Mouse (Mus musculus): Measurements from ENCODE around the gene Tmeff1. TPM values are rescaled to one million over a fixed set of nuclear protein-coding genes. Genes with fewer than 3 reads are reported as not detected.
"Not testable (repeated sequence)": the region's sequence is repeated elsewhere in the genome, so short reads cannot be mapped to it uniquely, and the experiment has no call there.

The Tmeff1 gene
- polyA plus RNA-seq, 1 experiment from 2014 or later = 25.8 TPM

GRCm38 (mm10) chr4:48679728-48680127, 94.8 kb downstream of the Tmeff1 start:
- not testable (repeated sequence) for H3K4me1 ChIP-seq (replicated peaks; ENCODE audit: control insufficient read depth, insufficient read depth, low read length); H3K27ac ChIP-seq (ENCODE audit: low read depth, low read length); H3K36me3 ChIP-seq (ENCODE audit: control insufficient read depth, insufficient read depth, low read length); DNase-seq (ENCODE audit: low spot score); H3K4me2 ChIP-seq; H3K4me3 ChIP-seq (ENCODE audit: low read depth, low read length); H3K9ac ChIP-seq (ENCODE audit: low read depth, low read length); H3K9me3 ChIP-seq (ENCODE audit: control insufficient read depth, low read length); H3K27me3 ChIP-seq (replicated peaks; ENCODE audit: control insufficient read depth, insufficient read depth, low read length)
- 70% methylated on average over 4 of the region's 6 CpGs for WGBS
- ATAC-seq (replicated peaks; ENCODE audit: low FRiP score) = peak; percentile 52; the same call in 1 of the 2 replicates

- H3K27me3 ChIP-seq (replicated peaks; ENCODE audit: control insufficient read depth, insufficient read depth, low read length) = no peaks in the 10 kb centered on the region
- no peaks in the 10 kb centered on the region for H3K4me1 ChIP-seq (replicated peaks; ENCODE audit: control insufficient read depth, insufficient read depth, low read length)
- WGBS = 62% methylated on average over 7 of the region's 7 CpGs
- DNase-seq (ENCODE audit: low spot score) (no peak), ATAC-seq (replicated peaks; ENCODE audit: low FRiP score) (no peak)
- H3K9me3 ChIP-seq (ENCODE audit: control insufficient read depth, low read length) = no peaks in the 10 kb centered on the region
- H3K9ac ChIP-seq (ENCODE audit: low read depth, low read length) = no peak overlapping the region
- H3K27ac ChIP-seq (ENCODE audit: low read depth, low read length) = no peak overlapping the region
- no peak overlapping the region for H3K4me3 ChIP-seq (ENCODE audit: low read depth, low read length)
- no peaks in the 10 kb centered on the region; the same call in 1 of the 2 replicates for H3K36me3 ChIP-seq (ENCODE audit: control insufficient read depth, insufficient read depth, low read length)
- H3K4me2 ChIP-seq = no peak overlapping the region; the same call in 1 of the 2 replicates
Measured at GRCm38 (mm10) chr4:48680214-48680613, 95.2 kb downstream of the Tmeff1 start.

- Histone ChIP-seq H3K27me3 (replicated peaks; ENCODE audit: control insufficient read depth, insufficient read depth, low read length) (no peaks in the 10 kb centered on the region), H3K9ac (ENCODE audit: low read depth, low read length) (no peak overlapping the region), H3K36me3 (ENCODE audit: control insufficient read depth, insufficient read depth, low read length) (no peaks in the 10 kb centered on the region), H3K4me1 (replicated peaks; ENCODE audit: control insufficient read depth, insufficient read depth, low read length) (no peaks in the 10 kb centered on the region), H3K9me3 (ENCODE audit: control insufficient read depth, low read length) (no peaks in the 10 kb centered on the region), H3K27ac (ENCODE audit: low read depth, low read length) (no peak overlapping the region), H3K4me3 (ENCODE audit: low read depth, low read length) (no peak overlapping the region), H3K4me2 (peak overlapping the region; percentile 8; the same call in 1 of the 2 replicates)
- 46% methylated on average over 10 of the region's 11 CpGs for WGBS
- DNase-seq (ENCODE audit: low spot score) (no peak), ATAC-seq (replicated peaks; ENCODE audit: low FRiP score) (0 out of 2 replicates have a peak, but pooled peaks have one; percentile 48)
Measured at GRCm38 (mm10) chr4:48680648-48681343, 95.8 kb downstream of the Tmeff1 start.

GRCm38 (mm10) chr4:48683126-48683525, 98.2 kb downstream of the Tmeff1 start:
- H3K9ac ChIP-seq (ENCODE audit: low read depth, low read length) = no peak overlapping the region
- no peak overlapping the region for H3K27ac ChIP-seq (ENCODE audit: low read depth, low read length)
- H3K36me3 ChIP-seq (ENCODE audit: control insufficient read depth, insufficient read depth, low read length) = no peaks in the 10 kb centered on the region
- no peaks in the 10 kb centered on the region for H3K9me3 ChIP-seq (ENCODE audit: control insufficient read depth, low read length)
- no peak for ATAC-seq (replicated peaks; ENCODE audit: low FRiP score)
- H3K4me3 ChIP-seq (ENCODE audit: low read depth, low read length) = no peak overlapping the region
- H3K4me1 ChIP-seq (replicated peaks; ENCODE audit: control insufficient read depth, insufficient read depth, low read length) = no peaks in the 10 kb centered on the region
- DNase-seq (ENCODE audit: low spot score) = peak; percentile 15
- H3K27me3 ChIP-seq (replicated peaks; ENCODE audit: control insufficient read depth, insufficient read depth, low read length) = no peaks in the 10 kb centered on the region
- no peak overlapping the region for H3K4me2 ChIP-seq
- WGBS = 92% methylated on average over 8 of the region's 8 CpGs

- H3K4me2 ChIP-seq; H3K4me3 ChIP-seq (ENCODE audit: low read depth, low read length); H3K4me1 ChIP-seq (replicated peaks; ENCODE audit: control insufficient read depth, insufficient read depth, low read length); ATAC-seq (replicated peaks; ENCODE audit: low FRiP score); H3K9me3 ChIP-seq (ENCODE audit: control insufficient read depth, low read length); H3K36me3 ChIP-seq (ENCODE audit: control insufficient read depth, insufficient read depth, low read length); H3K27me3 ChIP-seq (replicated peaks; ENCODE audit: control insufficient read depth, insufficient read depth, low read length); H3K27ac ChIP-seq (ENCODE audit: low read depth, low read length); H3K9ac ChIP-seq (ENCODE audit: low read depth, low read length): not testable (repeated sequence)
- DNase-seq (ENCODE audit: low spot score) = peak; percentile 22
- WGBS = 97% methylated on average over 14 of the region's 21 CpGs
Measured at GRCm38 (mm10) chr4:48683633-48684209, 98.7 kb downstream of the Tmeff1 start.

- Histone ChIP-seq H3K9ac (ENCODE audit: low read depth, low read length) (no peak overlapping the region), H3K9me3 (ENCODE audit: control insufficient read depth, low read length) (no peaks in the 10 kb centered on the region), H3K4me2 (no peak overlapping the region), H3K4me3 (ENCODE audit: low read depth, low read length) (no peak overlapping the region), H3K27me3 (replicated peaks; ENCODE audit: control insufficient read depth, insufficient read depth, low read length) (no peaks in the 10 kb centered on the region), H3K4me1 (replicated peaks; ENCODE audit: control insufficient read depth, insufficient read depth, low read length) (no peaks in the 10 kb centered on the region), H3K27ac (ENCODE audit: low read depth, low read length) (no peak overlapping the region), H3K36me3 (ENCODE audit: control insufficient read depth, insufficient read depth, low read length) (no peaks in the 10 kb centered on the region)
- 52% methylated on average over 7 of the region's 7 CpGs for WGBS
- ATAC-seq (replicated peaks; ENCODE audit: low FRiP score) (peak; percentile 62; the same call in 1 of the 2 replicates), DNase-seq (ENCODE audit: low spot score) (peak; percentile 31)
Measured at GRCm38 (mm10) chr4:48684593-48685187, 99.7 kb downstream of the Tmeff1 start.

- Histone ChIP-seq H3K36me3 (ENCODE audit: control insufficient read depth, insufficient read depth, low read length) (no peaks in the 10 kb centered on the region), H3K4me3 (ENCODE audit: low read depth, low read length) (no peak overlapping the region), H3K27ac (ENCODE audit: low read depth, low read length) (no peak overlapping the region), H3K9ac (ENCODE audit: low read depth, low read length) (no peak overlapping the region), H3K4me2 (no peak overlapping the region), H3K4me1 (replicated peaks; ENCODE audit: control insufficient read depth, insufficient read depth, low read length) (no peaks in the 10 kb centered on the region), H3K27me3 (replicated peaks; ENCODE audit: control insufficient read depth, insufficient read depth, low read length) (no peaks in the 10 kb centered on the region), H3K9me3 (ENCODE audit: control insufficient read depth, low read length) (no peaks in the 10 kb centered on the region)
- no peak for DNase-seq (ENCODE audit: low spot score)
- WGBS = 74% methylated on average over 6 of the region's 6 CpGs
- ATAC-seq (replicated peaks; ENCODE audit: low FRiP score) = no peak
Measured at GRCm38 (mm10) chr4:48688148-48688547, 103.2 kb downstream of the Tmeff1 start.

- no peaks in the 10 kb centered on the region for H3K36me3 ChIP-seq (ENCODE audit: control insufficient read depth, insufficient read depth, low read length)
- DNase-seq (ENCODE audit: low spot score) (peak; percentile 33), ATAC-seq (replicated peaks; ENCODE audit: low FRiP score) (no peak)
- 81% methylated on average over 9 of the region's 9 CpGs for WGBS
- no peaks in the 10 kb centered on the region for H3K9me3 ChIP-seq (ENCODE audit: control insufficient read depth, low read length)
- no peak overlapping the region for H3K27ac ChIP-seq (ENCODE audit: low read depth, low read length)
- no peak overlapping the region for H3K9ac ChIP-seq (ENCODE audit: low read depth, low read length)
- no peaks in the 10 kb centered on the region for H3K4me1 ChIP-seq (replicated peaks; ENCODE audit: control insufficient read depth, insufficient read depth, low read length)
- no peaks in the 10 kb centered on the region for H3K27me3 ChIP-seq (replicated peaks; ENCODE audit: control insufficient read depth, insufficient read depth, low read length)
- no peak overlapping the region for H3K4me2 ChIP-seq
- H3K4me3 ChIP-seq (ENCODE audit: low read depth, low read length) = no peak overlapping the region
Measured at GRCm38 (mm10) chr4:48690640-48691039, 105.7 kb downstream of the Tmeff1 start.

Measured in liver, embryonic 11.5 days (tissue).